Mouse (Mus musculus) liver, postnatal 0 days (tissue): ENCODE results near the gene Dennd2c. TPM values are rescaled to one million over a fixed set of nuclear protein-coding genes. Genes with fewer than 3 reads are reported as not detected.
"Not testable (repeated sequence)": the region's sequence is repeated elsewhere in the genome, so short reads cannot be mapped to it uniquely, and the experiment has no call there.

Experiments
- ATAC-seq: fragments of 200-750 bp; cut with Nextera tagmentation; 2 replicates; pipeline ENCODE4 v1.8.0; 2017; ENCODE audit warnings: mild to moderate bottlenecking, moderate library complexity
- DNase-seq: peaks from one replicate; pipeline ENCODE4 v3.0.0-alpha.2; 2016
- H3K27ac ChIP-seq: fragments of 300-500 bp; sonication (generic); 2 replicates; pipeline ENCODE4 v1.5.1; 2014; ENCODE audit warnings: antibody characterized with exemption, moderate library complexity, mild to moderate bottlenecking, low read depth
- H3K27me3 ChIP-seq: fragments of 300-500 bp; sonication (generic); 2 replicates; pipeline ENCODE4 v1.6.1; 2014; ENCODE audit warnings: low read length, control low read depth, mixed read lengths; ENCODE audit not compliant: insufficient read depth
- H3K36me3 ChIP-seq: fragments of 300-500 bp; sonication (generic); replicated peaks from 2 replicates; pipeline ENCODE4 v1.6.1; 2014; ENCODE audit warnings: mild to moderate bottlenecking, control low read depth, low read length, moderate library complexity, mixed read lengths; ENCODE audit not compliant: insufficient read depth
- H3K4me1 ChIP-seq: fragments of 300-500 bp; sonication (generic); 2 replicates; pipeline ENCODE4 v1.6.1; 2014; ENCODE audit warnings: antibody characterized with exemption, mild to moderate bottlenecking, control low read depth; ENCODE audit not compliant: insufficient read depth
- H3K4me2 ChIP-seq: fragments of 300-500 bp; sonication (generic); 2 replicates; pipeline ENCODE4 v1.6.1; 2014; ENCODE audit warnings: low read depth, mild to moderate bottlenecking, low read length, moderate library complexity, mixed read lengths
- H3K4me3 ChIP-seq: fragments of 300-500 bp; sonication (generic); 2 replicates; pipeline ENCODE4 v1.5.1; 2014; ENCODE audit warnings: low read depth, low read length
- H3K9ac ChIP-seq: fragments of 300-500 bp; sonication (generic); replicated peaks from 2 replicates; pipeline ENCODE4 v1.6.1; 2014; ENCODE audit warnings: mild to moderate bottlenecking, moderate library complexity
- H3K9me3 ChIP-seq: fragments of 300-500 bp; sonication (generic); 2 replicates; pipeline ENCODE4 v1.6.1; 2016; ENCODE audit warnings: mild to moderate bottlenecking, control low read depth, low read length, mixed read lengths
- CTCF ChIP-seq: sonication (generic); IDR thresholded peaks from 2 replicates; pipeline ENCODE4 v1.5.1; 2016; ENCODE audit warnings: antibody characterized with exemption, low read depth
- EP300 ChIP-seq: IDR thresholded peaks from 2 replicates; pipeline ENCODE4 v1.6.1; 2016; ENCODE audit warnings: antibody characterized with exemption, low read depth, mild to moderate bottlenecking
- WGBS: fragments of 180-500 bp; shearing (Covaris S2); extraction: QIAGEN DNeasy Blood & Tissue Kit; methylation state at CpG from one replicate; pipeline ENCODE4 v1.1.7; 2014; ENCODE audit not compliant: insufficient replicate concordance; 5-methylcytosine and 5-hydroxymethylcytosine counted together
- polyA plus RNA-seq: library from polyadenylated mRNA; unstranded; fragments of >200 nt; fragmentation: Nextera tagmentation; extraction: Ambion mirVana; gene quantifications from 2 replicates; pipeline ENCODE4 v1.2.1, GENCODE M21; 2015

The Dennd2c gene
- polyA plus RNA-seq, 1 experiment from 2014 or later, result 2.8 TPM

GRCm38 (mm10) chr3:103182821-103183220 is 80.4 kb downstream of the Dennd2c start:
- H3K4me2 ChIP-seq, result no peak overlapping the region
- H3K4me3 ChIP-seq, result no peak overlapping the region

DNA sequence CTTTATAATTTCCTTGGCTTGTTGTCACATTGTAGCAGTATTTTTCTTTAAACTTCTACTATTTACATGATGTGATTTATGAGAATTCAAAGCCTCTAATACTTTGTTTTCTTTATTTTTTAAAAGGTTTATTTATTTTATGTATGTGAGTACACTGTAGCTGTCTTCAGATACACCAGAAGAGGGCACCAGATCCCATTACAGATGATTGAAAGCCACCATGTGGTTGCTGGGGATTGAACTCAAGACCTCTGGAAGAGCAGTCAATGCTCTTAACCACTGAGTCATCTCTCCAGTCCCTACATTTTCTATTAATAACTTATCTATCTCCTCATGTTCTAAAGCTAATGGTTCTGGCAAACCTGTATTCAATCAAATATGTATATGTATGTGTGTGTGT is 82.1 kb downstream of the Dennd2c start:
- TF ChIP-seq CTCF, result peak; percentile 48
- H3K4me2 ChIP-seq, H3K4me1 ChIP-seq, H3K27ac ChIP-seq, DNase-seq, H3K27me3 ChIP-seq, H3K9me3 ChIP-seq, H3K9ac ChIP-seq, H3K4me3 ChIP-seq, H3K36me3 ChIP-seq, ATAC-seq: not testable (repeated sequence)

More at GRCm38 (mm10) chr3:103182821-103183220, 80.4 kb downstream of the Dennd2c start:
- H3K27ac ChIP-seq, result no peak overlapping the region
- no peak for DNase-seq
- H3K27me3 ChIP-seq, result no peaks in the 10 kb centered on the region
- TF ChIP-seq EP300 (no peak), CTCF (no peak)
- H3K9me3 ChIP-seq, result 0 out of 2 replicates have a peak, but pooled peaks cover 2% of the 10 kb centered on the region
- no peaks in the 10 kb centered on the region for H3K4me1 ChIP-seq
- peaks cover 9% of the 10 kb centered on the region for H3K36me3 ChIP-seq
- WGBS, result 83% methylated on average over 14 of the region's 14 CpGs
- H3K9ac ChIP-seq, result no peak overlapping the region
- no peak for ATAC-seq

DNA sequence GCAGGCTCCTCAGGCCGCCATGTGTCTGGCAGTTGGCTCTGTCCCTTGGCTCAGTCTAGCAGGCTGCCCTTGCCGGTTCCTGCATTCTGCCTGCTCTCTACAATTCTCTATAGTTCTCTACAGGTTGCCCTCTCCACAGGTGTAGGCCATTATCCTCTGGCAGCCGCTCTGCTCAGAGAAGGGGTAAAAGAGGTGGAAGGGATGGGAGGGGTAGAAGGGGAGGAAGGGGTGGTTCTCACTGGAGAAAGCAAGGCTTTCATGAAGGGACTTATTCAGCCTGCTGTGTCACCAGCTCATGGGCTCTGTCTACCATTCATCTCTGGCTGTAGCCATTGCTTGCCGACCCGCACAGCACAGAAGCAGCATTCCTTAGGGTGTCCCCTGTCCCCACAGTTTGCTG is 86.0 kb downstream of the Dennd2c start:
- ATAC-seq (no peak), DNase-seq (no peak)
- Histone ChIP-seq H3K4me1 (no peaks in the 10 kb centered on the region), H3K9ac (no peak overlapping the region), H3K4me2 (no peak overlapping the region), H3K36me3 (no peaks in the 10 kb centered on the region), H3K4me3 (no peak overlapping the region), H3K27ac (no peak overlapping the region), H3K27me3 (no peaks in the 10 kb centered on the region), H3K9me3 (peaks cover 6% of the 10 kb centered on the region)
- TF ChIP-seq EP300 (no peak), CTCF (no peak)
- WGBS, result 81% methylated on average over 5 of the region's 5 CpGs

GRCm38 (mm10) chr3:103188856-103189255 is 86.5 kb downstream of the Dennd2c start:
- Histone ChIP-seq H3K4me2 (no peak overlapping the region), H3K27ac (no peak overlapping the region), H3K9ac (no peak overlapping the region), H3K27me3 (no peaks in the 10 kb centered on the region), H3K36me3 (no peaks in the 10 kb centered on the region), H3K4me1 (no peaks in the 10 kb centered on the region), H3K4me3 (no peak overlapping the region), H3K9me3 (peaks cover 10% of the 10 kb centered on the region)
- TF ChIP-seq EP300 (no peak), CTCF (no peak)
- ATAC-seq, result no peak
- no peak for DNase-seq
- WGBS, result 85% methylated on average over 2 of the region's 2 CpGs

DNA sequence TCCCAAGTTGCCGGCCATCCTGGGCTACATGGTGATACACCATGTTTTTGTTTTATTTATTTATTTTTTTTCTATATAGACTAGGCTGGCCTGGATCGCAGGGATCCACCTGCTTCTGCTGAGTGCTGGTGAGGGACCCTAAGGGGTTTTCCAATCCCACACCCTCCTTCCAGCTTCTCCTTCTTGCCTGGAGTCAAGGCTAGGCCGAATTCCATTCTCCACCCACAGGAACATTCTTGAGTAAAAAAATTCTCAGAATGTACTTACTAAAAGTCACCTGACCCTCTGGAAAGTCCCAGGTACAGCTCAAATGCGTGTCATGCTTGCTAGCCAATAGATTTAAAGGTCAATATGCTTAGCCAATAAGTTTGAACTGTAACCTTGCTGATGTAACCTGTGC is 89.8 kb downstream of the Dennd2c start:
- H3K9me3 ChIP-seq, result peaks cover 10% of the 10 kb centered on the region
- H3K27ac ChIP-seq, result no peak overlapping the region
- DNase-seq, result no peak
- H3K4me3 ChIP-seq, result no peak overlapping the region
- TF ChIP-seq CTCF, result no peak
- TF ChIP-seq EP300, result no peak
- no peaks in the 10 kb centered on the region for H3K36me3 ChIP-seq
- 0 out of 2 replicates have a peak, but pooled peaks cover 3% of the 10 kb centered on the region for H3K4me1 ChIP-seq
- H3K27me3 ChIP-seq, result no peaks in the 10 kb centered on the region
- ATAC-seq, result no peak
- 86% methylated on average over 4 of the region's 4 CpGs for WGBS
- H3K4me2 ChIP-seq, result no peak overlapping the region
- H3K9ac ChIP-seq, result no peak overlapping the region

DNA sequence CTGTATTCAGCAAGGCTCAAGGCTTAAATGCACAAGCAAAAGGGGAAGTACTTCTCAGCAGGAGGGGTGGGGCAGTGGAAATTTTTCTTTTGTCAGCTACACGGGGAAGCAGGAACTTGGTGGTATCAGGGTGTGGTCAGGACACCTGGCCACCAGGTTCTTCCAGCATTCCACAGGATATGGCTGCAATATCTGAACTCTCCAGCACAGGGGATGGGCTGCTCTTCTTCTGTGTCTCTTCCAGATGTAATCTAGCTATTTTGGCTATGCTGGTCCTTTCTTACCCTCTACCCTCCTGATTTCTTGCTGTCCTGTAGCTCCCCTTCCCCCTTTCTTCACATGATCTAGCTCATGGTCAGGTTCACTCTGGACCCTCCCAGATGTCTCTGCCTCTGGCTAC is 90.8 kb downstream of the Dennd2c start:
- Histone ChIP-seq H3K4me2 (no peak overlapping the region), H3K9me3 (peaks cover 10% of the 10 kb centered on the region), H3K4me3 (no peak overlapping the region), H3K27me3 (no peaks in the 10 kb centered on the region), H3K4me1 (0 out of 2 replicates have a peak, but pooled peaks cover 3% of the 10 kb centered on the region), H3K36me3 (no peaks in the 10 kb centered on the region), H3K9ac (no peak overlapping the region), H3K27ac (no peak overlapping the region)
- WGBS, result 39% methylated on average over 1 of the region's 1 CpGs
- TF ChIP-seq CTCF, result no peak
- no peak for TF ChIP-seq EP300
- ATAC-seq, result no peak
- no peak for DNase-seq

GRCm38 (mm10) chr3:103196320-103196823 is 94.0 kb downstream of the Dennd2c start:
- H3K4me1 ChIP-seq, result 0 out of 2 replicates have a peak, but pooled peaks cover 3% of the 10 kb centered on the region
- peaks cover 10% of the 10 kb centered on the region for H3K9me3 ChIP-seq
- H3K27me3 ChIP-seq, result no peaks in the 10 kb centered on the region
- peak overlapping the region; percentile 49 for H3K4me2 ChIP-seq
- H3K36me3 ChIP-seq, result no peaks in the 10 kb centered on the region
- ATAC-seq, result peak; percentile 97
- WGBS, result 39% methylated on average over 7 of the region's 7 CpGs
- no peak overlapping the region for H3K9ac ChIP-seq
- H3K27ac ChIP-seq, result peak overlapping the region; percentile 72
- TF ChIP-seq CTCF, result no peak
- peak; percentile 100 for TF ChIP-seq EP300
- no peak for DNase-seq
- peak overlapping the region; percentile 7; the same call in 1 of the 2 replicates for H3K4me3 ChIP-seq
